Mouse (Mus musculus): ENCODE results near the gene Rnf157. TPM values are rescaled to one million over a fixed set of nuclear protein-coding genes. Genes with fewer than 3 reads are reported as not detected.

Rnf157 gene
- 0.57 and 0.75 TPM in 2 replicates for polyA plus RNA-seq (2012; rRNA removed)
- 0.66 and 1.2 TPM in 2 replicates for polyA plus RNA-seq (2014; fragmentation: Nextera tagmentation; extraction: Ambion mirVana)

GRCm38 (mm10) chr11:116412904-116413630 lies at the start of gene Rnf157:
Rnf157 (minus strand) TSS chr11:116413032.
- Histone ChIP-seq H3K4me1 (replicated peaks; ENCODE audit: control insufficient read depth in 2 of 2, insufficient read depth in 2 of 2, low read length in 1 of 2) (peaks cover 4 to 10% of the 10 kb centered on the region in 2 experiments), H3K4me3 (ENCODE audit: insufficient read depth in 1 of 2, low read depth in 2 of 2, low read length in 2 of 2) (peak within 1 kb of the TSS; percentile 65 to 75), H3K4me2 (ENCODE audit: low read depth) (peak within 1 kb of the TSS; percentile 99), H3K27ac (no peak within 1 kb of the TSS), H3K27me3 (ENCODE audit: control insufficient read depth, insufficient read depth, low read length) (peaks cover 21% of the 10 kb centered on the region), H3K9me3 (ENCODE audit: control insufficient read depth, low read length) (no peaks in the 10 kb centered on the region), H3K36me3 (replicated peaks; ENCODE audit: control insufficient read depth, insufficient read depth, low read depth) (no peaks in the 10 kb centered on the region), H3K9ac (replicated peaks) (peak within 1 kb of the TSS; percentile 69)
- 3% methylated on average over 62 of the region's 82 CpGs for WGBS (ENCODE audit: insufficient replicate concordance)
- no peak for TF ChIP-seq CTCF (IDR thresholded peaks at IDR 0.05; ENCODE audit: low read depth)
- no peak for TF ChIP-seq EP300 (IDR thresholded peaks at IDR 0.05; ENCODE audit: low read depth)
- ATAC-seq (ENCODE audit: insufficient read depth), result peak; percentile 89
- DNase-seq (ENCODE audit: low read depth in 3 of 3, low spot score in 3 of 3), result peak in 1 of 3 experiments; percentile 36

DNA sequence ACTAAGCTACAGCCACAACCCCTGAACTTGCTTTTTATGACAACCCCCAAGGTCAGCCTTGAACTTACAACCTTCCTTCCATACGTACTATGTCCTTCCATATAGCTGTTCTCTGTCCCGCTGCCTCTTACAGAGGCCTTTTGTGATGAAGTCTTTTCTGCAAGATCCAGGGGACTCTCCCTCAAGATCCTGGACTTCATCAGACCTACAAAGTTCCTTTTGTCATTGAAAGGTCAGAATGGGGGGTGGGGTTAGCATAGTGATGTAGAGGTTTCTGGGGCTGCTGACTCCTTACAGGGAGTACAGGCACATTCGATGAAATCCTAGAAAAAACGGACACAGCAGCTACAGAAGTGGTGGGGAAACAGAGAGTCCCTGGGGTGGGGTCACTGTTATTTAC lies 47.0 kb upstream of the Rnf157 start:
- H3K36me3 ChIP-seq (replicated peaks; ENCODE audit: control insufficient read depth, insufficient read depth, low read depth), result no peaks in the 10 kb centered on the region
- no peak overlapping the region for H3K4me3 ChIP-seq (ENCODE audit: insufficient read depth in 1 of 2, low read depth in 2 of 2, low read length in 2 of 2)
- H3K9ac ChIP-seq (replicated peaks), result no peak overlapping the region
- no peak overlapping the region for H3K4me2 ChIP-seq (ENCODE audit: low read depth)
- no peaks in the 10 kb centered on the region for H3K27me3 ChIP-seq (ENCODE audit: control insufficient read depth, insufficient read depth, low read length)
- ATAC-seq (ENCODE audit: insufficient read depth) (no peak), DNase-seq (ENCODE audit: low read depth in 3 of 3, low spot score in 3 of 3) (no peak)
- no peak overlapping the region for H3K27ac ChIP-seq
- no peaks in the 10 kb centered on the region for H3K9me3 ChIP-seq (ENCODE audit: control insufficient read depth, low read length)
- 60% methylated on average over 4 of the region's 4 CpGs for WGBS (ENCODE audit: insufficient replicate concordance)
- H3K4me1 ChIP-seq (replicated peaks; ENCODE audit: control insufficient read depth in 2 of 2, insufficient read depth in 2 of 2, low read length in 1 of 2), result peaks cover 0 to 3% of the 10 kb centered on the region in 2 experiments; a peak in 2 of 4 replicates
- TF ChIP-seq CTCF (IDR thresholded peaks at IDR 0.05; ENCODE audit: low read depth) (no peak), EP300 (IDR thresholded peaks at IDR 0.05; ENCODE audit: low read depth) (no peak)

GRCm38 (mm10) chr11:116456234-116456633 lies 43.4 kb upstream of the Rnf157 start:
- H3K9ac ChIP-seq (replicated peaks), result no peak overlapping the region
- DNase-seq (ENCODE audit: low read depth in 3 of 3, low spot score in 3 of 3), result no peak
- ATAC-seq (ENCODE audit: insufficient read depth), result no peak
- H3K4me2 ChIP-seq (ENCODE audit: low read depth), result no peak overlapping the region
- no peaks in the 10 kb centered on the region for H3K36me3 ChIP-seq (replicated peaks; ENCODE audit: control insufficient read depth, insufficient read depth, low read depth)
- TF ChIP-seq EP300 (IDR thresholded peaks at IDR 0.05; ENCODE audit: low read depth) (no peak), CTCF (IDR thresholded peaks at IDR 0.05; ENCODE audit: low read depth) (no peak)
- no peaks in the 10 kb centered on the region for H3K9me3 ChIP-seq (ENCODE audit: control insufficient read depth, low read length)
- 61% methylated on average over 8 of the region's 8 CpGs for WGBS (ENCODE audit: insufficient replicate concordance)
- H3K27ac ChIP-seq, result no peak overlapping the region
- no peaks in the 10 kb centered on the region for H3K27me3 ChIP-seq (ENCODE audit: control insufficient read depth, insufficient read depth, low read length)
- H3K4me3 ChIP-seq (ENCODE audit: insufficient read depth in 1 of 2, low read depth in 2 of 2, low read length in 2 of 2), result no peak overlapping the region
- no peaks in the 10 kb centered on the region for H3K4me1 ChIP-seq (replicated peaks; ENCODE audit: control insufficient read depth in 2 of 2, insufficient read depth in 2 of 2, low read length in 1 of 2)

GRCm38 (mm10) chr11:116453889-116454288 lies 41.1 kb upstream of the Rnf157 start:
- Histone ChIP-seq H3K4me1 (replicated peaks; ENCODE audit: control insufficient read depth in 2 of 2, insufficient read depth in 2 of 2, low read length in 1 of 2) (no peaks in the 10 kb centered on the region), H3K9me3 (ENCODE audit: control insufficient read depth, low read length) (no peaks in the 10 kb centered on the region; the same call in 1 of the 2 replicates), H3K36me3 (replicated peaks; ENCODE audit: control insufficient read depth, insufficient read depth, low read depth) (no peaks in the 10 kb centered on the region), H3K27me3 (ENCODE audit: control insufficient read depth, insufficient read depth, low read length) (no peaks in the 10 kb centered on the region), H3K27ac (no peak overlapping the region), H3K4me3 (ENCODE audit: insufficient read depth in 1 of 2, low read depth in 2 of 2, low read length in 2 of 2) (no peak overlapping the region), H3K4me2 (ENCODE audit: low read depth) (no peak overlapping the region), H3K9ac (replicated peaks) (no peak overlapping the region)
- 75% methylated on average over 10 of the region's 10 CpGs for whole genome bisulfite sequencing (ENCODE audit: insufficient replicate concordance)
- ATAC-seq (ENCODE audit: insufficient read depth), result no peak
- no peak for DNase-seq (ENCODE audit: low read depth in 3 of 3, low spot score in 3 of 3)
- TF ChIP-seq CTCF (IDR thresholded peaks at IDR 0.05; ENCODE audit: low read depth) (no peak), EP300 (IDR thresholded peaks at IDR 0.05; ENCODE audit: low read depth) (no peak)

- ATAC-seq (ENCODE audit: insufficient read depth), result no peak
- Histone ChIP-seq H3K27ac (no peak overlapping the region), H3K9ac (replicated peaks) (no peak overlapping the region), H3K27me3 (ENCODE audit: control insufficient read depth, insufficient read depth, low read length) (no peaks in the 10 kb centered on the region; the same call in 1 of the 2 replicates), H3K4me1 (replicated peaks; ENCODE audit: control insufficient read depth in 2 of 2, insufficient read depth in 2 of 2, low read length in 1 of 2) (peaks cover 0 to 2% of the 10 kb centered on the region in 2 experiments; a peak in 1 of 4 replicates), H3K4me3 (ENCODE audit: insufficient read depth in 1 of 2, low read depth in 2 of 2, low read length in 2 of 2) (no peak overlapping the region), H3K36me3 (replicated peaks; ENCODE audit: control insufficient read depth, insufficient read depth, low read depth) (no peaks in the 10 kb centered on the region), H3K4me2 (ENCODE audit: low read depth) (no peak overlapping the region), H3K9me3 (ENCODE audit: control insufficient read depth, low read length) (no peaks in the 10 kb centered on the region; the same call in 1 of the 2 replicates)
- TF ChIP-seq EP300 (IDR thresholded peaks at IDR 0.05; ENCODE audit: low read depth) (no peak), CTCF (IDR thresholded peaks at IDR 0.05; ENCODE audit: low read depth) (no peak)
- WGBS (ENCODE audit: insufficient replicate concordance), result 85% methylated on average over 3 of the region's 3 CpGs
- DNase-seq (ENCODE audit: low read depth in 3 of 3, low spot score in 3 of 3), result no peak
Observed at GRCm38 (mm10) chr11:116449341-116449740, 36.5 kb upstream of the Rnf157 start.
